Mouse (Mus musculus) forebrain, embryonic 11.5 days (tissue): ENCODE results near the gene Ddx27. TPM values are rescaled to one million over a fixed set of nuclear protein-coding genes. Genes with fewer than 3 reads are reported as not detected.
"Not testable (repeated sequence)": the region's sequence is repeated elsewhere in the genome, so short reads cannot be mapped to it uniquely, and the experiment has no call there.

Experiments
- ATAC-seq: fragments of 200-750 bp; cut with Nextera tagmentation; replicated peaks from 2 replicates; pipeline ENCODE4 v1.8.0; 2017; ENCODE audit warnings: moderate TSS enrichment; ENCODE audit not compliant: low FRiP score
- DNase-seq: peaks from one replicate; pipeline ENCODE4 v3.0.0-alpha.2; 2017; ENCODE audit warnings: low spot score
- H3K27ac ChIP-seq: fragments of 300-500 bp; sonication (generic); 2 replicates; pipeline ENCODE4 v1.5.1; 2014; ENCODE audit warnings: low read depth, low read length
- H3K27me3 ChIP-seq: fragments of 300-500 bp; sonication (generic); 2 replicates; pipeline ENCODE4 v1.6.1; 2014; ENCODE audit warnings: mild to moderate bottlenecking, low read length, mixed read lengths; ENCODE audit not compliant: control insufficient read depth, insufficient read depth
- H3K36me3 ChIP-seq: fragments of 300-500 bp; sonication (generic); 2 replicates; pipeline ENCODE4 v1.6.1; 2014; ENCODE audit warnings: mild to moderate bottlenecking, low read length, moderate library complexity, mixed read lengths; ENCODE audit not compliant: control insufficient read depth, insufficient read depth
- H3K4me1 ChIP-seq: fragments of 300-500 bp; sonication (generic); replicated peaks from 2 replicates; pipeline ENCODE4 v1.6.1; 2014; ENCODE audit warnings: low read length, mixed read lengths; ENCODE audit not compliant: control insufficient read depth, insufficient read depth
- H3K4me2 ChIP-seq: fragments of 300-500 bp; sonication (generic); 2 replicates; pipeline ENCODE4 v1.6.1; 2014; ENCODE audit warnings: low read depth, mild to moderate bottlenecking, low read length, moderate library complexity, mixed read lengths; ENCODE audit not compliant: severe bottlenecking
- H3K4me3 ChIP-seq: fragments of 300-500 bp; sonication (generic); 2 replicates; pipeline ENCODE4 v1.5.1; 2014; ENCODE audit warnings: low read depth, low read length
- H3K9ac ChIP-seq: fragments of 300-500 bp; sonication (generic); 2 replicates; pipeline ENCODE4 v1.6.1; 2014; ENCODE audit warnings: low read length
- H3K9me3 ChIP-seq: fragments of 300-500 bp; sonication (generic); 2 replicates; pipeline ENCODE4 v1.6.1; 2016; ENCODE audit warnings: low read length, mixed read lengths; ENCODE audit not compliant: control insufficient read depth
- WGBS: fragments of 180-500 bp; shearing (Covaris S2); extraction: QIAGEN DNeasy Blood & Tissue Kit; methylation state at CpG from one replicate; pipeline ENCODE4 v1.1.7; 2014; 5-methylcytosine and 5-hydroxymethylcytosine counted together
- polyA plus RNA-seq: library from polyadenylated mRNA; unstranded; fragments of >200 nt; fragmentation: Nextera tagmentation; extraction: Ambion mirVana; gene quantifications from 2 replicates; pipeline ENCODE4 v1.2.1, GENCODE M21; 2014

Ddx27 gene
- polyA plus RNA-seq, 1 experiment from 2014 or later, result 60.3 TPM

GRCm38 (mm10) chr2:167007565-167007964 is 7.4 kb upstream of the Ddx27 start:
- DNase-seq, H3K27me3 ChIP-seq, H3K4me1 ChIP-seq, H3K4me2 ChIP-seq, H3K36me3 ChIP-seq, H3K9me3 ChIP-seq, ATAC-seq, H3K4me3 ChIP-seq, H3K27ac ChIP-seq, H3K9ac ChIP-seq: not testable (repeated sequence)
- WGBS, result 80% methylated on average over 4 of the region's 4 CpGs

GRCm38 (mm10) chr2:167009483-167009882 is 5.5 kb upstream of the Ddx27 start:
- no peak for DNase-seq
- WGBS, result 81% methylated on average over 4 of the region's 4 CpGs
- H3K27me3 ChIP-seq, result no peaks in the 10 kb centered on the region

GRCm38 (mm10) chr2:167010546-167010945 is 4.4 kb upstream of the Ddx27 start:
- H3K27ac ChIP-seq, result no peak overlapping the region
- no peaks in the 10 kb centered on the region for H3K27me3 ChIP-seq
- H3K4me2 ChIP-seq, result no peak overlapping the region
- no peaks in the 10 kb centered on the region for H3K36me3 ChIP-seq
- DNase-seq (no peak), ATAC-seq (no peak)
- no peaks in the 10 kb centered on the region for H3K9me3 ChIP-seq
- no peak overlapping the region for H3K9ac ChIP-seq
- 91% methylated on average over 3 of the region's 3 CpGs for WGBS
- no peak overlapping the region for H3K4me3 ChIP-seq
- peaks cover under 1% of the 10 kb centered on the region; the same call in 1 of the 2 replicates for H3K4me1 ChIP-seq

More at GRCm38 (mm10) chr2:167009483-167009882, 5.5 kb upstream of the Ddx27 start:
- Histone ChIP-seq H3K27ac (no peak overlapping the region), H3K36me3 (no peaks in the 10 kb centered on the region), H3K4me3 (no peak overlapping the region), H3K4me2 (no peak overlapping the region), H3K9ac (no peak overlapping the region), H3K9me3 (no peaks in the 10 kb centered on the region), H3K4me1 (no peaks in the 10 kb centered on the region)
- no peak for ATAC-seq

GRCm38 (mm10) chr2:167015382-167015718 is 357 bp downstream of the Ddx27 start:
- peak overlapping the region; percentile 96 for H3K4me2 ChIP-seq
- ATAC-seq, result peak; percentile 74; the same call in 1 of the 2 replicates
- no peak overlapping the region for H3K27ac ChIP-seq
- H3K36me3 ChIP-seq, result peaks cover 5% of the 10 kb centered on the region; the same call in 1 of the 2 replicates
- peaks cover 11% of the 10 kb centered on the region; the same call in 1 of the 2 replicates for H3K4me1 ChIP-seq
- peak overlapping the region; percentile 83 for H3K9ac ChIP-seq
- under 1% methylated on average over 21 of the region's 21 CpGs for WGBS
- H3K27me3 ChIP-seq, result no peaks in the 10 kb centered on the region
- H3K4me3 ChIP-seq, result peak overlapping the region; percentile 97
- no peak for DNase-seq
- no peaks in the 10 kb centered on the region for H3K9me3 ChIP-seq

- Histone ChIP-seq H3K4me1 (peaks cover 11% of the 10 kb centered on the region; the same call in 1 of the 2 replicates), H3K9me3 (no peaks in the 10 kb centered on the region), H3K9ac (no peak overlapping the region), H3K4me3 (no peak overlapping the region), H3K27ac (no peak overlapping the region), H3K27me3 (no peaks in the 10 kb centered on the region), H3K4me2 (no peak overlapping the region), H3K36me3 (peaks cover 10% of the 10 kb centered on the region; the same call in 1 of the 2 replicates)
- 96% methylated on average over 10 of the region's 10 CpGs for WGBS
- DNase-seq (no peak), ATAC-seq (no peak)
These were observed 4.4 kb downstream of the Ddx27 start for GRCm38 (mm10) chr2:167019396-167019795.

- no peak overlapping the region for H3K4me3 ChIP-seq
- WGBS, result 93% methylated on average over 7 of the region's 7 CpGs
- peaks cover 32% of the 10 kb centered on the region for H3K36me3 ChIP-seq
- no peak overlapping the region for H3K27ac ChIP-seq
- ATAC-seq, result no peak
- H3K4me1 ChIP-seq, result no peaks in the 10 kb centered on the region
- H3K9ac ChIP-seq, result no peak overlapping the region
- no peak overlapping the region for H3K4me2 ChIP-seq
- H3K27me3 ChIP-seq, result no peaks in the 10 kb centered on the region
- H3K9me3 ChIP-seq, result no peaks in the 10 kb centered on the region
- DNase-seq, result no peak
These were observed 13.6 kb downstream of the Ddx27 start for GRCm38 (mm10) chr2:167028553-167028952.

GRCm38 (mm10) chr2:167030507-167030906 is 15.5 kb downstream of the Ddx27 start:
- DNase-seq, result no peak
- Histone ChIP-seq H3K4me3 (no peak overlapping the region), H3K36me3 (peaks cover 39% of the 10 kb centered on the region), H3K27me3 (no peaks in the 10 kb centered on the region), H3K4me2 (no peak overlapping the region), H3K9ac (no peak overlapping the region), H3K27ac (no peak overlapping the region), H3K9me3 (no peaks in the 10 kb centered on the region), H3K4me1 (no peaks in the 10 kb centered on the region)
- 95% methylated on average over 4 of the region's 4 CpGs for WGBS
- ATAC-seq, result no peak

- no peak overlapping the region for H3K9ac ChIP-seq
- peaks cover 22% of the 10 kb centered on the region for H3K36me3 ChIP-seq
- H3K4me3 ChIP-seq, result no peak overlapping the region
- 95% methylated on average over 12 of the region's 12 CpGs for WGBS
- H3K27me3 ChIP-seq, result no peaks in the 10 kb centered on the region
- no peaks in the 10 kb centered on the region for H3K9me3 ChIP-seq
- no peak overlapping the region for H3K4me2 ChIP-seq
- H3K4me1 ChIP-seq, result no peaks in the 10 kb centered on the region
- H3K27ac ChIP-seq, result no peak overlapping the region
- ATAC-seq (no peak), DNase-seq (no peak)
These were observed 22.7 kb downstream of the Ddx27 start for GRCm38 (mm10) chr2:167037710-167038109.

GRCm38 (mm10) chr2:167038297-167038696 is 23.3 kb downstream of the Ddx27 start:
- Histone ChIP-seq H3K27me3 (no peaks in the 10 kb centered on the region), H3K27ac (no peak overlapping the region), H3K9me3 (no peaks in the 10 kb centered on the region), H3K4me3 (no peak overlapping the region), H3K4me2 (no peak overlapping the region), H3K4me1 (no peaks in the 10 kb centered on the region), H3K36me3 (peaks cover 22% of the 10 kb centered on the region), H3K9ac (no peak overlapping the region)
- ATAC-seq (no peak), DNase-seq (no peak)
- WGBS, result 95% methylated on average over 6 of the region's 6 CpGs
